Mouse (Mus musculus) T-helper 1 cell (primary cell): ENCODE results near the gene Klk14.

Source experiments
- in situ Hi-C: fragments of 300-600 bp; cut with MboI, MseI; formaldehyde crosslinking; loops from one replicate; pipeline ENCODE4 v1.15.1; 2025; ENCODE audit warnings: high pct_unique_total_duplicates

Klk14 gene

DNA sequence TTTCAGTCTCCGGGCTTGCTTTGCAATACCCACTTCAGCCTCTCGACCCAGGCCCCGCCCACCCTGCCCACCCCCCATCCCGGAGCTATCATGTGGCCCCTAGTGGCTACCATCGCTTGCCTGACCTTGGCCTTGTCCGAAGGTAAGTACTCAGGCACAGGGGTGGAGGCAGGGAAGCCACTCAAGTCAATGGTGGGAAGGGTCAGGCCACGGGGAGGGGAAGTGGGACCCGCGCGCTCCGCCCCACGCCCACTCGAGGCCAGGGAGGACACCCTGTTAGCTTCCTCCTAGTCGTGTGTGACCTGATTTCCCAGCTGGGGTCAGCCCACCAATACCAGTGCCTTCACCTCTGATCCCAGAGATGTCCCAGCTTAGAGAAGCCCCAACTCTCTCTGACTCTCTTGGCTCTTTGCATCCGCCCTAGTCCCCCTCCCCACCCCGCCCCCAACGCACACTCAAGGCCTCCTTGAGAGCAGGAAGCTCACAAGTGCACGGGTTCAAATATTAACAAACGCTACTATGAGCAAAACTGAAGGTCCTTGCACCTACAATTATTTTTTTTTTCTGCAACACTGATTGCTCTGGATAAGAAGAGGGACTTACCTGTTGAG is 23.6 kb downstream of the Klk14 start:
- in situ Hi-C loops, result no loop called here
